Mouse (Mus musculus): ENCODE measurements around the gene Habp2. TPM values are rescaled to one million over a fixed set of nuclear protein-coding genes. Genes with fewer than 3 reads are reported as not detected.

The Habp2 gene
- under 1 TPM in 1 of 2 experiments, not detected in 1; 0.33 TPM for polyA plus RNA-seq (2017; shearing (Covaris generic))

DNA sequence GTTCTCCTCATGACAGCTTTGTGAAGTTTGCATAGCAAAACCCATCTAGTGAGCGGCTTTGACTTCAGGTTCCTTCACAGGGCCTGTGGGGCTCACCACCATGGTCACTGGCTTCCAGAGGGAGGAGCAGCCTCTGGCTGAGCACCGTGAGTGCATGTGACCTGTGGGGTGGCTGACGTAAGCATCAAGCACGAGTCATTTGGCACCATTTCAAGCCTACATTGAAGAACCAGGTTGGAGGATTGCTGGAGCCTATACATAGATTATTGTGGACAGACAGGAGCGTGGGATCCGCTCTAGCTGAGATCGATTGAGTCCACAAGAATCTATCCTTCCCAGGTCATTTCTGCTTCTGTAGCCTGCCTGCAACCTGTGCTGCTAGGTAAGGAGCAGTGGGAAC, at the start of gene Habp2:
Habp2 (plus strand) TSS at position 272 of the 400 bp plus-strand sequence.

Other genes with a start within 250 kb of the Habp2 start
- gene Nrap, start 102.9 kb downstream of the Habp2 start, polyA plus RNA-seq (2017; shearing (Covaris generic)): under 1 TPM in 1 of 2 experiments, not detected in 1; 0.17 TPM
- gene Casp7, start 110.0 kb downstream of the Habp2 start, polyA plus RNA-seq (2017; shearing (Covaris generic)): 10 to 100 TPM; 47.0 to 70.3 TPM
- gene Plekhs1, start 174.5 kb downstream of the Habp2 start, polyA plus RNA-seq (2017; shearing (Covaris generic)): under 1 TPM in 1 of 2 experiments, not detected in 1; 0.18 TPM